Mouse (Mus musculus): ENCODE measurements around the gene Gsc.

Gene Gsc

DNA sequence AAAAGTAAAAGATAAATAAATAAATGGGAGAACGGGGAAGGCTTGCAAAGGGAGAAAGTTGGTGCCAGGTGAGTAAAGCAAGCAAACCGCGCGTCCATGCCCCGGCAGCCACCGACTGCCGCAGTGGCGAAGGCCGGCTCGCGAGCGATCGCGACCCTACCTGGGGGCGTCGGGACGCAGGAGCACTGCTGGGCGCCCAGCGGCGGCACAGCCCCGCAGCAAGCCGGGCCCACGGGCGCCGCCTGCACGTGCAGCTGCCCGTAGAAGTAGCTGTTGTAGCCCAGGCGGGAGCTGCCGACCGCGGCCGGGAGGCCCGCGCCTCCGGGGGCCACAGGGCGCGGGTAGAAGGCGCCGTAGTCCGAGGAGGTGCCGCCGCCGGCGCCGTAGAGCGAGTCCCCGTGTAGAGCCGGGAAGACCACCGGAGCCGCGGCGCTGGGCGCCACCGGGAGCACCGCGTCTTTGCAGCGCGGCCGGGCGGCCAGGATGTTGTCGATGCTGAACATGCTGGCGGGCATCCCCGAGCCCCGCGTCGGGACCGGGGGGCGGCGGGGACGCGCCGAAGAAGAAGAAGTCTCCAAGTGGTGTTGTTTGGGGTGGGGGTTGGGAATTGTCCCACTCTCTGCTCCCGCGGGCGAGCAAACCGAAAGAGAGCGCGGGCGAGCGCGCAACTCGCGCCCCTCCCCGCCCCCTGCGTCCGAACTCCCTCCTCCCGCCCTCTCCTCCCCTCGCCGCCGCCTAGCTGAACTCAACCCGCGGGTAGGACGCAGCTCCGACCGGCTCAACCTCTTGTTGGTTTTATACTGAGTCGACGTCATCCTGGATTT, at the start of gene Gsc:
Gene Gsc (minus strand): TSS at position 730 of the 824 bp plus-strand sequence.
- no peak for DNase-seq (ENCODE audit: low spot score in 2 of 2)

- DNase-seq (ENCODE audit: low spot score in 2 of 2) = no peak
Measured at GRCm38 (mm10) chr12:104519721-104520120, 46.6 kb upstream of the Gsc start.

DNA sequence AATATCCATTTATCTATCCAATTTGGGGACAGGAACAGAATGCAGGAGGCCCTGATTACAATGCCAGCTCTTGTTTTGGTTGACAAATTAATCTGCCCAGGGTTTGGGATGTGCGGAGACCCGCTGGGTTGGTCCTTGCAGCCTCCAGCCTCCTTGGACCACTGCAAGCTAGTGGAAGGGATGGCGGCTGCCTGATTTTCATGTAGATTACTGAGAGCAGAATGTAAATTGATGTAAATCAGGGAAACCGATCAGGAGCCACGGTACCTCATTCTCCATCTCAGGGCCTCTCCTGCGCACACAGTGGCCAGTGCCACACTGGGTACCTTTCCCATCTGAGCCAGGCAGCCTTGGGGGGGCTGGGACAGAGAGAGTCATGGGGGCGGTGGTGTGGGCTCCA, 34.8 kb upstream of the Gsc start:
- DNase-seq (ENCODE audit: low spot score in 2 of 2) = no peak

DNA sequence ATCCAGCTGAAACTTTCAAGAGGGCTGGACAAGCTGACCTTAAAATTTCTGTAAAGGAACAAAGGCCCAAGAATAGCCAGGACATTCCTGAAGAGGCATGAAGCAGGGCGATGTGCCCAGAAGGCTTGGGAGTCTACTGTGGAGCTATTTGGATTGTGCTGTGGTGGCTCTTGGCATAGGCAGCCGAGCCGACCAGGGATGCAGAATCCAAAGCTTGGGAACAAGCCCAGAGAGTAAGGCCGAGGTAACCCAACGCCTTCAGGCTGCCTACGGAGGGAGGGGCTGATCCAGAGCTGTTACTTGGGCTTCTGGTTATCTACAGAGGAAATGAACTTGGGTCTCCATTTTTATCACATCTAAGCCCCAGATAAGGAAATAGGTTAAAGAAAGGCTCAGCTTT, 18.9 kb upstream of the Gsc start:
- peak in 1 of 2 experiments; percentile 5 for DNase-seq (ENCODE audit: low spot score in 2 of 2)

- DNase-seq (ENCODE audit: low spot score in 2 of 2) = no peak
Measured at GRCm38 (mm10) chr12:104486205-104486604, 13.1 kb upstream of the Gsc start.

GRCm38 (mm10) chr12:104485161-104485560, 12.0 kb upstream of the Gsc start:
- no peak for DNase-seq (ENCODE audit: low spot score in 2 of 2)

GRCm38 (mm10) chr12:104481007-104481406, 7.9 kb upstream of the Gsc start:
- DNase-seq (ENCODE audit: low spot score in 2 of 2) = no peak

GRCm38 (mm10) chr12:104478193-104478592, 5.1 kb upstream of the Gsc start:
- no peak for DNase-seq (ENCODE audit: low spot score in 2 of 2)

- no peak for DNase-seq (ENCODE audit: low spot score in 2 of 2)
Measured at GRCm38 (mm10) chr12:104477501-104477900, 4.4 kb upstream of the Gsc start.

DNA sequence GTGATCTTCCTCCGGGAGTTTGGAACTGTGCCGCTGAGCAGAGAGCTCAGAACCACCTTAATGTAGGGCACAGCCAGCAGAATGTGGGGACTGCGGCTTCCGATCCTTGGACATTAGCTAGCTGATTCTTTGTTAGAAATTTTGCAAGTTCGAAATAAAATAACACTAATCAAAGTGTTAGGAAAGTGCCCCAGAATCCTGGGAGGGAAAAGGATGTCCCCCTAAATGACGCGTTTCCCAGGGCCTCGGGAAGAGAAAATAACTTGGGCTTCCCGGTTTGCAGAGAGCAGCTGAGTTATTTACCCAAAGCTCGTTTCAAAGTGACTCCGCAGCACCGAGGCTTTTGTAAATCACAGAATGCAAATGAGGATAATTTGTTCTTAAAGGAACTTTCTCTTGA, 3.9 kb upstream of the Gsc start:
- no peak for DNase-seq (ENCODE audit: low spot score in 2 of 2)

DNA sequence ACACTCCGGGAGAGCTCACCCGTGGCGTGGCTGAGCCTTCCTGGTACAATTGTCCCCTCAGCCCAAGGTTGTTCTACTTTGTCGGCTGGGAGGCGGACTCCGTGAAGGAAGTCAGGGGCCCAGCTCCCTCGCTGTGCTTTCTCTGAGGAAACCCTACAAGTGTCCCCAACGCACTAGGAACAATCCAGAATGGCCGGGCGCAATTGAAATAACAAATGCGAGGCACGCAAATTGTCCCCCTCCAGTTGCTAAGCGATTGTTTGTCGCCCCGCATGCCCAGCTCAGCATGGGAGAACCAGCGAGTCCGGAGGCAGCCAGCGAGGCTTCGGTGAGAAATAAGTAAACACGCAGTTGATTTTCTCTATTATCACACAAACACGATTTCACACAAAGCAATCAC, 2.8 kb upstream of the Gsc start:
- DNase-seq (ENCODE audit: low spot score in 2 of 2) = no peak

DNA sequence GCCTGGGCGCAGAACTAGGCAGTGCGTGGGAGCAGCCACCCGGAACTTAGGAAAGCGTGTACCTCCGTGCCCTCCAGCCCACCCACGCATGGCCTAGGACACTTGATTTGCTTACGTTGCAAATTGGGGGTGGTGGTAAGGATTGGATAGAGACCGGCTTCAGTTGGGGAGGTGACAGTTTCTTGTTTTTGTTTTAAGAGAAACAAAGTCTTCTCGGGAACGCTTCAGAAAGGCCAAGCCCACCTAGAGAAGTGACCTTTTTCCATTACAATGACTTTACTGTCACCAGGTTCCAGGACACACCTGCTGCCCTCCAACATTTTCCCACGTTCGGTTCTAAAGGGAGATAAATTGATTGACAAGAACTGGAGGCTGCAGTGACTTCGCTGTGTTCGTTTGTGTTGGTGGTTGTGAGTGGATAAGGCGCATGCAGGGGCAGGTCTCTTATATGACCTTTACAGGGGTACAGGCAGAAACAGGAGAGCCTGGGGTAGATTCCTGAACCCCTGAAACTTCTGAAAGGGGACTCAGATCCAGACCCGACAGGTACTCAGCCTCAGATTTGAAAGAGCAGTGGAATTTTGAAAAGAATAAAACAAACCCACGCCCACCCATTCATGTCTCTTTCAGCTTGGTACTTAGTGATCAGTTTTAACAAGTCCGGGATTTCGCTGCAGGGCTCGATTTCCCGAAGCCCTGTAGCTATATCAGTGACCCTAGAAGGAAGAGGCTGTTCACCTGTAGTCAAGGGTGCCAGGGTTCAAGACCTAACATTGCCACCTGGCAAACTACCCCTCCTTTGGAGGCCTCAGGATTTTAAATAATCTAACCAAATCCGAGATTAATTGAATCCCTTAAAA, 2.0 kb upstream of the Gsc start:
- DNase-seq (ENCODE audit: low spot score in 2 of 2) = no peak

DNA sequence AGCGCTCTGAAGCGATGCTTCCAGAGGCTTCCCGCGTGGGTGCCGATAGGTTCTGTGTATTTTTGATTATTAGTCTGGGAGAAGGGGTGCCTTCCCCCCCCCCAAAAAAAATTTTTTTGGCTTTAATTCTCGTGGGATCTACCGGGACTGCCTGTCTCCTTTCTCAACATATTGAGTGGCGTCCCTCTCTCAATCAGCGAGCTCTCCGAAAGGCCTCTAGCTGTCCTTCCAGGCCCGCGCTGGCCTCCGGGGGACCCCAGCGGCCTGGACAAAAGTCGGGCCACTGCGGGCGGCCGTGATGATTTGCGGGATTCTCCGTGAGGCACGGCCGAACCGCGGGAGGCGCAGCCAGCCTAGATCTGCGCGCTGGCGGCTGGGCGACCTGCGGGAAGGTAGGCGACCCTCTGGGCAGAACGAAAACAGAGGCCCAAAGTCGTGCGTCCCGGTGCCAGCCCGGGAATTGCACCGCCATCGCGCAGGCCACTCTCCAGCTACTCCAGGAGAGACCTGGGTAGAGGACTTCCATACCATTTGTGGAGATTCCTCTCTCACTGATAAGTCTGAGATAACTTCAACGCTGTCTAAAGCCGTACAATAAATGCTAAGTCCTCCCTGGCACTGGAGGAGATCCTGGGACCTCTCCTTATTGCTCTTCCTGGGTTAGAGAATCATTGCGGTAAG, 1.2 kb upstream of the Gsc start:
- peak in 1 of 2 experiments; percentile 4 for DNase-seq (ENCODE audit: low spot score in 2 of 2)

GRCm38 (mm10) chr12:104473492-104473891, 362 bp upstream of the Gsc start:
- no peak for DNase-seq (ENCODE audit: low spot score in 2 of 2)

DNA sequence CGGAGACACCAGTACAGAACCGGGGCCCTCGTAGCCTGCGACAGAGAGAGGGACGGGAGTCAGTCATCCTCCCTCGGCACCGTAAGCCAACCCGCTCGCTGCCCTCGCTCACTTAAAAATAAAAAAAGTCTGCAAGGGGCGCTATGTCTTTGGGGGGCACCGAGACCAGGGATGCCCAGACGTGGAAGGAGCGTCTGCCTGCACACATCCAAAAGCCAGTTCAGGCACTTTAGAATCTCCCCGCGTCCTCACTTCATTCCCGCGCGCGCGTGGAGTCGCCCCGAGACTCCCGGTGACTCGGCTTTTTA, 958 bp downstream of the Gsc start:
- peak in 1 of 2 experiments; percentile 8 for DNase-seq (ENCODE audit: low spot score in 2 of 2)

DNA sequence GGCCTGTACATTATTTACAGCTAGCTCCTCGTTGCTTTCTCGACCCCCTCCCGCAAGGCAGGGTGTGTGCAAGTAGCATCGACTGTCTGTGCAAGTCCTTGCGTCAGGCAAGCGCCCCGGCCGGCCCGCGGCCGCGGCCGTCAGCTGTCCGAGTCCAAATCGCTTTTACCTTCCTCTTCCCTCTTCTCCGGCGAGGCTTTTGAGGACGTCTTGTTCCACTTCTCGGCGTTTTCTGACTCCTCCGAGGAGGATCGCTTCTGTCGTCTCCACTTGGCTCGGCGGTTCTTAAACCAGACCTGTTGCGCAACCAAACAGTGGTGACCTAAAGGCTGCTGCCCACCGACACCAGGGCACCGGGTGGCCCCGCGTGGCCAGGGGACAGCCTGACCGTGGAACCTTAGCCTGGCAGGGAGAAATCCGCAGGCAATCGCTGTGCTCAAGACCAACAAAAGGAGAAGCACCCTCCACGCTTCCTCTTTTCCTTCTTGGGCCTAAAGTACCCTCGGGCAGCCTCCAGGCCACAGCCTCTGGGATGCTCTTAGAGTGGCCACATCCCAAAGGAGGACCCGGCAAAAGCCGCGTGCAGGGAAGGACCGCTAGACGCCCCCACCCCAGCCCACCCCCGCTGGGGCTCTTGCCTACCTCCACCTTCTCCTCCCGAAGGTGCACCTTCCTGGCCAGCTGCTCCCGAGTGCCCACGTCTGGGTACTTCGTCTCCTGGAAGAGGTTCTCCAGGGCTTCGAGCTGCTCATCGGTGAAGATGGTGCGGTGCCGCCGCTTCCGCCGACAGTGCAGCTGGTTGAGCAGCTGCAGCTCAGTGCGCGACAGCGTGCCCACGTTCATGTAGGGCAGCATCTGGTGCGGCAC, 1.5 kb downstream of the Gsc start:
- no peak for DNase-seq (ENCODE audit: low spot score in 2 of 2)

- no peak for DNase-seq (ENCODE audit: low spot score in 2 of 2)
Measured at GRCm38 (mm10) chr12:104470646-104471045, 2.5 kb downstream of the Gsc start.

DNA sequence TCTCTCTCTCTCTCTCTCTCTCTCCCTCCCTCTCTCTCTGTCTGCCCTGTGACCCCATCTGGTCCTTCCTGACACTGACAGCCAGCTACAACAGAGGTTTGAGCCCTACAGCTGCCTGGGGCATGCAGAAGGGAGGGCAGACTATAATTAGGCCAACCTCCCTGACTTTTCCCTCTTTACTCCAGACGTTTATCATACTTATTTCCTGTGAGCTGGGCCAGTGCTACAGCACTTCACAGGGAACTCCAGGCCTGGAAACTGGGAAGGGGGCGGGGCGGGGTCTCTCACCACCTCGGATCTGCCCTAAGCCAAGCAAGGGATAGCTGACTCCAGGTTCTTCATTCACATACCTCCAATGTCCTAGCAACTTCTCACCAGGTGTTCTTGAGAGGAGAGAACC, 4.3 kb downstream of the Gsc start:
- no peak for DNase-seq (ENCODE audit: low spot score in 2 of 2)

DNA sequence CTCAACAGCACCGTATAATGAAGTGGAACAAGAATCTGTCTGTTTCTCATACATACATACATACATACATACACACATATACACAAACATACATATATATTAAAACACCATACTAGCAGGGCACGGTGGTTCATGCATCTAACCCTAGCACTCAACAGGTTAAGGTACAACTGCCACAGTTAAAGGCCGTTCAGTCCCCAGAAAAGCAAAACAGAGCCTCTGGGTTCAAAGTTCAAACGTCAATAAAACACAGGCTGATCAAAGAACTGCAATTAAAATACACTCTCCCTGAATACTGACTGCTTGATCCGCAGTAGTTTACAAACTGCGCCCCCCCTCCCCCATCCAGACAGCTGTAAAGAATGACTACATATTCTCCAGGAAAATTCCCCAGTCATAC, 5.8 kb downstream of the Gsc start:
- no peak for DNase-seq (ENCODE audit: low spot score in 2 of 2)

DNA sequence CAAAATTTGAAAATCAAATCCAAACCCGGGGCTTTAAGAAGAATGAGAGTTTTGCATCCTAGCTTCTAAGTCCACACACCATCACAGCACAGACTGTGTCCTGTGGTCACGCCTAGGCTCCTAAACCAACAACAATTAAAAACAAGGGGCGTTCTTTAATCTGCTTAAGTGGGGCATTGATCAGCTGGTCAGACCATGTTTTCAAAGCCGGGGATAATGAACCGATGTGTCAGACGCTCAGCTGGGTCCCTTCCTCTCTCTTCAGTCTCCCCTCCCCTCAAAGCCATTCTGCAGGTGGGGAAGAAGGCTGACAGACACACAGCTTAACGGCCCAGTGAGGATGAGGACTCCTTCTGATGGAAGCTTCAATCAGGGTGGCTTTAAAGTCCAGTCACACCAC, 6.2 kb downstream of the Gsc start:
- DNase-seq (ENCODE audit: low spot score in 2 of 2) = no peak

- DNase-seq (ENCODE audit: low spot score in 2 of 2) = no peak
Measured at GRCm38 (mm10) chr12:104461372-104461771, 11.8 kb downstream of the Gsc start.

DNA sequence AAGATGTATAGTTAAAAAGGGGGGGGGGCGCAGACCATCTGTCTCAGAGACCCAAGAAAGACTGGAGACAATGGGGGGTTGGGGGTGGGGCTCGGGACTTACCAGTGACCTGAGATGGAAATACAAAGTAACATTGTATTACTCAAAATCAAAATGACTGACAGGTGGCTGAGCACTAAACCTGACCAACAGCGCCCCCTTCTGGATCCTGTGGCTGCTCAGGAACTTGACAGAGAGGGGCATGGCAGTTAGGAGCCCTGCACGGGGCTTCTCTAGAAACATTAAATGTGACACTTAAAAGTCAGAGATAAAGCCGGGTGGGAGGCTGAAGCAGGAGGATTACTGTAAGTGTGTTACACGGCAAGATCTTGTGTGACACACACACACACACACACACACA, 13.8 kb downstream of the Gsc start:
- no peak for DNase-seq (ENCODE audit: low spot score in 2 of 2)
